Mouse (Mus musculus) right cerebral cortex, postnatal 4 days (tissue): Measurements from ENCODE around the gene Zfp53.
"Not testable (repeated sequence)": the region's sequence is repeated elsewhere in the genome, so short reads cannot be mapped to it uniquely, and the experiment has no call there.

Source experiments
- DNase-seq: peaks from one replicate; pipeline ENCODE4 v3.0.0-alpha.2; 2022

Zfp53 gene

GRCm38 (mm10) chr17:21488760-21489499 is at the start of gene Zfp53:
Gene Zfp53, plus strand, starts transcription at chr17:21488998.
- DNase-seq, result peak; percentile 70

DNA sequence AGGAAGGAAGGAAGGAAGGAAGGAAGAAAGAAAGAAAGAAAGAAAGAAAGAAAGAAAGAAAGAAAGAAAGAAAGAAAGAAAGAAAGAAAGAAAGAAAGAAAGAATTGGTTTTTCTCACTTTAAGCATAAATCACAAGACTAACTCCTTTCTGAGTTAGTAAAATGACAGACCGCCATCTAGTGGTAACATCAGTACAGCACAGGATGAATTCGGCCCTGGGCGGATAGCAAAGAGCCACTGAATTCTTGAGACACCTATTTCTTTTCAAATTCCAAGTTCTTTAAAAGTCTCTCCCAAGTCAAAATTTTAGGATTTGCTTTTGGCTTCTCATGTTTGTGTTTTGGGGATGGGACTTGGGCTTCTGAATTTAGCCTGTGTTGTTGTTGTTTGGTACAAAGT is 39.1 kb upstream of the Zfp53 start:
- DNase-seq, result peak; percentile 52

GRCm38 (mm10) chr17:21450138-21450704 is 38.6 kb upstream of the Zfp53 start, which contains the start of gene Zfp51:
Gene Zfp51, plus strand, starts transcription at chr17:21450374.
- DNase-seq, result peak; percentile 72

- DNase-seq, result no peak
Measured at GRCm38 (mm10) chr17:21463550-21463949, 25.2 kb upstream of the Zfp53 start.

DNA sequence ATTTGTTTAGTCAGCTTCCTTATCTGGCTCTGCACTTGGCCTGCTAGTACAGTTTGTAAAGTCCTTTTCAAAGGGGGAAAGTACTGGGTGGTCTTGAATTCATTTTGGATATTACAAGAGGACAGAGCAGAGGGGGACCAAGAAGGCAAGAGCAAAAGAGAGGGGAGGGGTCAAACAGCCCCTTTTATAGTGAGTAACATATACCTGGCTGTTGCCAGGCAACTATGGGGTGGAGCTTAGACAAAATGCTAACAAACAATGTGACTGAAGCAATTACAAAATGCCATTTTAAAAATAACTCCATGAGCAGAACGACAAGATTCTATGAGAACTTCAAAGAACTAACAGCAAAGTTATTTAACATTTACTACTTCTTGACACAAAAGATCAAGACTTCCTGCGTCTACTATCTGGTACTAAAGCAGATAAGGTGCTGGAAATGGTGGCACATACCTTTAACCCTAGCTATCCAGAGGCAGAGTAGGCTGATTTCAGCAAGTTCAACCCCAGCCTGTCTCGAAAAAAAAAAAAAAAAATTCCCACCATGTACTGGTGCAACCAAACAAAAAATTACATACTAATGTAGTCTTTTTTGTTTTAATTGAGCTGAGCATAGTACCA is 16.7 kb upstream of the Zfp53 start:
- DNase-seq, result no peak

- DNase-seq, result no peak
Measured at GRCm38 (mm10) chr17:21472653-21473307, 16.0 kb upstream of the Zfp53 start.

GRCm38 (mm10) chr17:21473362-21474190 is 15.2 kb upstream of the Zfp53 start:
- no peak for DNase-seq

GRCm38 (mm10) chr17:21474729-21475128 is 14.1 kb upstream of the Zfp53 start:
- not testable (repeated sequence) for DNase-seq

DNA sequence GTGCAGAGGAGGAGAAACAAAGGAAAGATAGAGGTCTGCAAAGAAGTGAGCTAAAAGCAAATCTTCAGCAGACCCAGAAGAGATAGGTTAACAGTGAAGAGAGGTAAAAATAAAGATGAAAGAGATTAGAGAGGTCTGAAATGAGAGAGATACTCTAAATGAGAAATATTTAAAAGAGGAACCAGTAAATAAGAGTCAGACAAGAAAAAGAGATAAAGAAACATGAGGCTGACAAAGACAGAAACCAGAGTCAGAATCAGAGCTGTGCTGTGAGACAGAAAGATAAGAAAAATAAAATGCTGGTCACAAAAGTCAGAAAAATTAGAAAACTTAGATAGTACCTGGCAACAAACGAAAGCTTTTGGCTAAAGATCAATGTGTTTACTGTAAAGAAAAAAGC is 13.5 kb upstream of the Zfp53 start:
- DNase-seq, result not testable (repeated sequence)

DNA sequence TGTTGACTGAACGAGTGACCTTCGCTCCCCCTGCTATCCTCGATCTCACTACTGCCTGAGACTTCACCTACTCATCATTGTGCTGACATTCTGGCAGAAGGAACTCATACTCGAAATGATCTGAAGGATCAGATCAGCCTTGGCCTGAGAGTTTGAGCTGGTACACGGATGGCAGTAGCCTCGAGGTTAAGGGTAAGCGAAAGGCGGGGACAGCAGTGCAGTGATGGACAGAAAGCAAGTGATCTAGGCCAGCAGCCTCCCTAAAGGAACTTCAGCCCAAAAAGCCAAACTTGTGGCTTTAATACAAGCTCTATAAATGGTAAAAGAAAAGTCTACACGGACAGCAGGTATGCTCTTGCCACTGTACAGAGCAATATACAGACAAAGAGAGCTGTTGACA is 12.4 kb upstream of the Zfp53 start:
- DNase-seq, result not testable (repeated sequence)

DNA sequence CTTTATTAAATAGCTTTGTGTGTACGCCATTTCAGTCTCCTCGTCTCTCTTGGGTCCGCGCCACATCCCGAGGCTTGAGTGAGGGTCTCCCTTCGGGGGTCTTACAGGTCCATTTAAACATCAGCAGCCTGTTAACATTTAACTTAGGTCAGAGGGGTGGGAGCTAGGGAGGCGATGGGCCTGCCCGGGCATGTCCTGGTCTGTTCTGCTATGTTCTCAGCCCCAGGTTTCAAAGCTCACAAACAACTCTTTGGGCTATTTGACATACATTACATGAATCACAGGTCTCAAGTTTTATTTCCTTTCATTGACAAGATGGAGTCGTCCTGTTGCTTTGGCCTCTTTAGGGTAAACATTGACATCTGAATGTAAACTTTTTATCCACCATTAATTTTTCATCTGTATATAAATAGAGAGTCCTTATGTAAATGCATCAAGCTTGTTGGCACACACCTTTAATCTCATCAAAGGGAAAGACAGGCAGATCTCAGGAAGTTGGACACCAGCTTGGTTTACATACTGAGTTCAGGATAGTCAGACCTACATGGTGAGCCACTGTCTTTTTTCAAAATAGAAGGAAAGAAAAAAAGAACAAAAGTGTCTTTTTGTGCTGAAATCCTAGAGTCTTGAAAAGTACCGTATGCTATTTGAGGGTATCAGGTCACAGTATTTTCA is 10.6 kb upstream of the Zfp53 start:
- DNase-seq, result not testable (repeated sequence)

DNA sequence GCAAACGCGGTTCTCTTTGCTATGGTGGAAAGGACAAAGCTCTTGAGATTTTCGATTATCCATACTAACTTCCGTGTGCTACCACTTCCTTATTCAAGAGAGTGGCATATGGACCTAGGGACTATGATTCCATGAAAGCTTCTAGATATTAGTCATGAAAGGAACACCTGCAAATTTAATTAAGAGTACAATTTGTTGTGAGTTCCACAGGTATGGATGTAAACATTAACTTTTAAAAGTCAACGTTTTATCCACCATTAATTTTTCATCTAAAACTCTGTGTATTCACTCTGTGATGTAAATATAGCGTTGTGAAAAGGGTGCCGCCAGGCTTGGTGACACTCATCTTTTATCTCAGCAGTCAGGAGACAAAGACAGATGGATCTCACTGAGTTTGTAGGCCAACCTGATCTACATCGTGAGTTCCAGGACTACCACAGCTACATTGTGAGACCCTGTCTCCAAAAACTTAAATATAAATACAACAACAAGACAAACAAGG is 753 bp downstream of the Zfp53 start:
- DNase-seq, result no peak

- DNase-seq, result no peak
Measured at GRCm38 (mm10) chr17:21501365-21501764, 12.6 kb downstream of the Zfp53 start.

GRCm38 (mm10) chr17:21504524-21504923 is 15.7 kb downstream of the Zfp53 start:
- no peak for DNase-seq

- DNase-seq, result no peak
Measured at GRCm38 (mm10) chr17:21506258-21506657, 17.5 kb downstream of the Zfp53 start.

- no peak for DNase-seq
Measured at GRCm38 (mm10) chr17:21509756-21510155, 21.0 kb downstream of the Zfp53 start.

DNA sequence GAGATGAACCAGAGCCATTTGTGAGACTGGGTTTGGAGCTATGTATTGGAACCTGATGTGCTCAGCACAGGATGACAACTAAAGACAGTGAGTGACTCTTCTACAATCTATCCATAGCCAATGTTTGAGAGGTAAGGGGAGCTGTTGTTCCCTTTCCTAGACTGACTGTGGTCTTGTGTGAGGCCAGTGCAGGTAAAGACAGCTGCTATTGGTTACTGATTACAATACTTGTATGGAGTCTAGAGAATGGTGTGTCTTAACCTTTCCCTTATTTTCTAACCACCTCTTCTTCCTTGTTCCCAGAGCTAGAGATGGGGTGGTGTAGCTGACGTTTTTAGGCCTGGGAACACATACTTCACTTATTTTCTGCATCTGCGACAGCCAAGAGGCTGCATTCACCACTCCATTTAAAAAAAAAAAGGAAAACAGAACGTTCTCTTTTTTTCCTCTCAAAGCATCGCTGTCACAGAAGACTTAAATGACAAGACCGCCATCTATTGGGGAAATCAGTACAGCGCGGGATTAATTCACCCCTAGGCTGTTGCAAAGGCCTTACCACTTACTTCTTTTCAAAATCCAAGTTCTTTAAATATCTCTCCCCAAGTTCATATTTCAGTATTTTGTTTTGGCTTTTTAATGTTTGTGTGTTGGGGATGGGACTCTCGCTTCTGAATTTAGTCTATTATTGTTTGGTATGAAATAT is 26.8 kb downstream of the Zfp53 start:
- DNase-seq, result peak; percentile 47

- peak; percentile 59 for DNase-seq
Measured at GRCm38 (mm10) chr17:21516201-21517129, 27.7 kb downstream of the Zfp53 start.

GRCm38 (mm10) chr17:21517130-21517671 is 28.4 kb downstream of the Zfp53 start:
- DNase-seq, result no peak

GRCm38 (mm10) chr17:21526270-21526669 is 37.5 kb downstream of the Zfp53 start:
- no peak for DNase-seq
